Mouse (Mus musculus): Measurements from ENCODE around the gene Enpp4.

- TF ChIP-seq EP300 (IDR thresholded peaks at IDR 0.05) = no peak
- TF ChIP-seq CTCF (IDR thresholded peaks at IDR 0.05) = peak; percentile 37; the same call in 1 of the 2 replicates
These were observed 14.1 kb downstream of the Enpp4 start for GRCm38 (mm10) chr17:44091512-44091911.
